Mouse (Mus musculus): ENCODE measurements around the gene Fars2. TPM values are rescaled to one million over a fixed set of nuclear protein-coding genes. Genes with fewer than 3 reads are reported as not detected.

Gene Fars2
- total and polyA plus RNA-seq, 2 experiments from 2014 or later, result 30.3 to 30.6 TPM

GRCm38 (mm10) chr13:36305306-36305705 lies 188.1 kb downstream of the Fars2 start:
- Histone ChIP-seq H3K9ac (replicated peaks; ENCODE audit: low read length, poor library complexity, severe bottlenecking) (no peak overlapping the region), H3K9me3 (ENCODE audit: low read length) (no peaks in the 10 kb centered on the region), H3K4me1 (ENCODE audit: insufficient read depth, low read length) (no peaks in the 10 kb centered on the region), H3K4me2 (ENCODE audit: low read depth, low read length, poor library complexity, severe bottlenecking) (no peak overlapping the region), H3K36me3 (ENCODE audit: insufficient read depth, low read length) (no peaks in the 10 kb centered on the region), H3K4me3 (ENCODE audit: low read depth, low read length) (no peak overlapping the region), H3K27me3 (ENCODE audit: insufficient read depth, low read length) (no peaks in the 10 kb centered on the region), H3K27ac (ENCODE audit: low read depth, low read length) (no peak overlapping the region)
- no peak for DNase-seq (ENCODE audit: low spot score)
- 54% methylated on average over 2 of the region's 2 CpGs for whole genome bisulfite sequencing
- ATAC-seq (ENCODE audit: low FRiP score), result no peak
- TF ChIP-seq CTCF (IDR thresholded peaks at IDR 0.05), result no peak

- DNase-seq (ENCODE audit: low spot score) (peak; percentile 9), ATAC-seq (ENCODE audit: low FRiP score) (no peak)
- Histone ChIP-seq H3K4me3 (ENCODE audit: low read depth, low read length) (no peak overlapping the region), H3K27ac (ENCODE audit: low read depth, low read length) (no peak overlapping the region), H3K9ac (replicated peaks; ENCODE audit: low read length, poor library complexity, severe bottlenecking) (no peak overlapping the region), H3K4me2 (ENCODE audit: low read depth, low read length, poor library complexity, severe bottlenecking) (no peak overlapping the region), H3K27me3 (ENCODE audit: insufficient read depth, low read length) (no peaks in the 10 kb centered on the region), H3K36me3 (ENCODE audit: insufficient read depth, low read length) (no peaks in the 10 kb centered on the region), H3K4me1 (ENCODE audit: insufficient read depth, low read length) (no peaks in the 10 kb centered on the region), H3K9me3 (ENCODE audit: low read length) (no peaks in the 10 kb centered on the region)
- TF ChIP-seq CTCF (IDR thresholded peaks at IDR 0.05), result no peak
- WGBS, result 70% methylated on average over 4 of the region's 4 CpGs
Observed at GRCm38 (mm10) chr13:36307386-36307785, 190.2 kb downstream of the Fars2 start.

- no peak for TF ChIP-seq CTCF (IDR thresholded peaks at IDR 0.05)
- H3K27ac ChIP-seq (ENCODE audit: low read depth, low read length), result no peak overlapping the region
- no peak overlapping the region for H3K4me2 ChIP-seq (ENCODE audit: low read depth, low read length, poor library complexity, severe bottlenecking)
- WGBS, result 97% methylated on average over 1 of the region's 1 CpGs
- DNase-seq (ENCODE audit: low spot score), result no peak
- H3K27me3 ChIP-seq (ENCODE audit: insufficient read depth, low read length), result no peaks in the 10 kb centered on the region
- H3K4me1 ChIP-seq (ENCODE audit: insufficient read depth, low read length), result no peaks in the 10 kb centered on the region
- H3K4me3 ChIP-seq (ENCODE audit: low read depth, low read length), result no peak overlapping the region
- no peaks in the 10 kb centered on the region for H3K36me3 ChIP-seq (ENCODE audit: insufficient read depth, low read length)
- H3K9me3 ChIP-seq (ENCODE audit: low read length), result no peaks in the 10 kb centered on the region
- ATAC-seq (ENCODE audit: low FRiP score), result no peak
- H3K9ac ChIP-seq (replicated peaks; ENCODE audit: low read length, poor library complexity, severe bottlenecking), result no peak overlapping the region
Observed at GRCm38 (mm10) chr13:36309160-36309559, 191.9 kb downstream of the Fars2 start.

GRCm38 (mm10) chr13:36314218-36314617 lies 197.0 kb downstream of the Fars2 start:
- Histone ChIP-seq H3K9me3 (ENCODE audit: low read length) (no peaks in the 10 kb centered on the region), H3K9ac (replicated peaks; ENCODE audit: low read length, poor library complexity, severe bottlenecking) (no peak overlapping the region), H3K36me3 (ENCODE audit: insufficient read depth, low read length) (no peaks in the 10 kb centered on the region), H3K27ac (ENCODE audit: low read depth, low read length) (no peak overlapping the region), H3K4me3 (ENCODE audit: low read depth, low read length) (no peak overlapping the region), H3K27me3 (ENCODE audit: insufficient read depth, low read length) (no peaks in the 10 kb centered on the region), H3K4me1 (ENCODE audit: insufficient read depth, low read length) (no peaks in the 10 kb centered on the region), H3K4me2 (ENCODE audit: low read depth, low read length, poor library complexity, severe bottlenecking) (no peak overlapping the region)
- no peak for DNase-seq (ENCODE audit: low spot score)
- no peak for TF ChIP-seq CTCF (IDR thresholded peaks at IDR 0.05)
- WGBS, result 88% methylated on average over 8 of the region's 8 CpGs
- ATAC-seq (ENCODE audit: low FRiP score), result no peak

- no peaks in the 10 kb centered on the region for H3K9me3 ChIP-seq (ENCODE audit: low read length)
- no peak; the same call in 1 of the 2 replicates for TF ChIP-seq CTCF (IDR thresholded peaks at IDR 0.05)
- H3K4me1 ChIP-seq (ENCODE audit: insufficient read depth, low read length), result no peaks in the 10 kb centered on the region
- H3K36me3 ChIP-seq (ENCODE audit: insufficient read depth, low read length), result no peaks in the 10 kb centered on the region
- no peak overlapping the region for H3K4me3 ChIP-seq (ENCODE audit: low read depth, low read length)
- 87% methylated on average over 10 of the region's 10 CpGs for WGBS
- DNase-seq (ENCODE audit: low spot score), result no peak
- no peak overlapping the region for H3K4me2 ChIP-seq (ENCODE audit: low read depth, low read length, poor library complexity, severe bottlenecking)
- H3K27me3 ChIP-seq (ENCODE audit: insufficient read depth, low read length), result no peaks in the 10 kb centered on the region
- no peak overlapping the region for H3K27ac ChIP-seq (ENCODE audit: low read depth, low read length)
- no peak overlapping the region for H3K9ac ChIP-seq (replicated peaks; ENCODE audit: low read length, poor library complexity, severe bottlenecking)
- no peak for ATAC-seq (ENCODE audit: low FRiP score)
Observed at GRCm38 (mm10) chr13:36314860-36315800, 197.9 kb downstream of the Fars2 start.

- Histone ChIP-seq H3K27me3 (ENCODE audit: insufficient read depth, low read length) (no peaks in the 10 kb centered on the region), H3K4me3 (ENCODE audit: low read depth, low read length) (no peak overlapping the region), H3K9ac (replicated peaks; ENCODE audit: low read length, poor library complexity, severe bottlenecking) (no peak overlapping the region), H3K27ac (ENCODE audit: low read depth, low read length) (no peak overlapping the region), H3K36me3 (ENCODE audit: insufficient read depth, low read length) (no peaks in the 10 kb centered on the region), H3K4me1 (ENCODE audit: insufficient read depth, low read length) (no peaks in the 10 kb centered on the region), H3K4me2 (ENCODE audit: low read depth, low read length, poor library complexity, severe bottlenecking) (no peak overlapping the region), H3K9me3 (ENCODE audit: low read length) (no peaks in the 10 kb centered on the region)
- TF ChIP-seq CTCF (IDR thresholded peaks at IDR 0.05), result no peak
- WGBS, result 80% methylated on average over 3 of the region's 3 CpGs
- DNase-seq (ENCODE audit: low spot score) (peak; percentile 24), ATAC-seq (ENCODE audit: low FRiP score) (no peak)
Observed at GRCm38 (mm10) chr13:36317824-36318223, 200.6 kb downstream of the Fars2 start.

All from midbrain, postnatal 0 days (tissue).